Mouse (Mus musculus): ENCODE data around the gene Osgepl1. TPM values are rescaled to one million over a fixed set of nuclear protein-coding genes. Genes with fewer than 3 reads are reported as not detected.

The Osgepl1 gene
- polyA plus RNA-seq (2012; rRNA removed): 9.2 and 9.3 TPM in 2 replicates

DNA sequence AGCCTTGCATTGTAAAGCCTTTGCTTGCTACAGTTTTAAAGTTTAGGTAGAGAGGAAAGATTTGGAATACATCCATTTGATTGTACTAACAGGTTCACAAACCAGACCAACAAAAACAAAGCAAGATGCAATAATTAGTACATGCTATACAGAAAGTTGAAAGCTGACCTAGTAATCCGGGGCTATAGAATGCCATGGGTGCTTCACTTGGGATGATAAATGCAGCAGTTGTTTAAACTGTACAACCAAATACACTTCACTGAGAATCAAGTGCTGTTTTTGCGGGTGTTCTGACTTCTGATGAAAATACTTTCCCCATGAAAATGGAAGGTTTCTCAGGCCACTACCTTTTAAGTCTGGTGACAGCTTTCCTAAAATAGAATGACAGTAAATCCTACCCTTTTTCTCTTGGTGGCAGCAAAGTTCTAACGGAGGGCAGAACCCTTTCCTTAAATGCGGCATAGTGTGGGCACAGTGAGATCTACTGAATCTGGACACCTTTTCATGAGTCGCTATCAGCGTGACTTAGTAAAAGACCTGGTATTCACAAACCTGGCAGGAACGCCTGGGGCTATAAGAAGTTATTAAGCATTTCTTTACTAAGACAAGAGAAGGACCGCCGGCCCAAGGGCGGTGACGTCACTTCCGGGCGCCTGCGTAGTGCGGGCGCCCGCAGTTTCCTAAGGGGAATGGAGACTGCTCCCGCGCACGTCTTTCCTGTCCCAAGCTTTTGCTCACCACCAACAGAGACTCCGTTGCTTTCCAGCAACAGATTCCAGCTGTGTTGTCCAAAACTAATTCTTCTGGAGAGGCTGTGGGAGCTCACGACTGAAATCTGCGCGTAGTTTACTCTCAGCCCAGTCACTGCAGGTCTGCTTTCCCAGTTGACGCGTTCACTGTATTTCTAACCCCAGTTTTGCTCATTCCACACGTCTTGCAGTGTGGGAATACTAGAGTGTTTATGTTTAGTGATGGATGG lies at the start of gene Osgepl1:
Gene Osgepl1 (plus strand): TSS at position 636 of the 979 bp plus-strand sequence.

DNA sequence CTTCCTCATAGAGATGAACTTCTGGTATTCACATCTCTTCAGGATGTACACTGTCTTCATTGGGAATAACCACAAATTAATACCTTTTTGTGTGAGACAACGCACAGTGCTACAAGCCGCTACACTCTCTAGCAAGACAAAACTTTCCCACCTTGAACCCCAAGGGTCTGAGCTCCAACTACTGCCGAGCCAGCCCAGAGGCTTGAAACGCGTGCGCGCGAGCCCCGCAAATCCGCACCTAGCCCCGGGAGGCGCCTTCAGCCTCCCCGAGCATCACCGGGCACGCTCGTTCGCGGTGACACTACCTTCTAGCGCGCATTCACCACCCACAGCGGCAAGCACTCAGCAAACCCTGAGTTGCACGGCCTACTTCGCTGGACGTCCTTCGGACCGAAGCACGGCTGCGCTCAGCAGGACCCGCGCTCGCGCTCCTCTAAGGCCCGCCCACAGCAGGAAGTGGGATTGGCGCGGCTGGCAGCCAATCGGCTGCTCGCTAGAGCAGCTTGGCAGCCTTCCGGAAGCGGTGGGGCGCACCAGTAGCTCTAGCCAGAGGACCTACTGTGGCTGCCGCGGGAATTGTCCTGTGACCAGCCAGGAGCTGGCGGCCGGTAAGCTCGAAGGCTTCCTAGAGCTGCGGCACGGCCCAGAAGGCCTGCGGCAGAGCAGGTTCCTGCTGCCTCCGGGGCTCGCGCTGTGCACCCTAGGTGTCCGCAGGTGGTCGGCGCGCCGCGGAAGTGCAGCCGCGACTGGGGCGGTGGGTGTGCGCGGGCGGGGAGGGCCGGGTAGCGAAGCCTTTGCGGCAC lies 16.6 kb upstream of the Osgepl1 start, which contains the start of the genes Pms1, Ormdl1 and Gm28778:
Gene Pms1 (minus strand): TSS at position 438 of the 803 bp plus-strand sequence.
Gene Ormdl1 (plus strand): TSS at position 515 of the 803 bp plus-strand sequence.
Gene Gm28778 (plus strand): TSS at position 531 of the 803 bp plus-strand sequence.

DNA sequence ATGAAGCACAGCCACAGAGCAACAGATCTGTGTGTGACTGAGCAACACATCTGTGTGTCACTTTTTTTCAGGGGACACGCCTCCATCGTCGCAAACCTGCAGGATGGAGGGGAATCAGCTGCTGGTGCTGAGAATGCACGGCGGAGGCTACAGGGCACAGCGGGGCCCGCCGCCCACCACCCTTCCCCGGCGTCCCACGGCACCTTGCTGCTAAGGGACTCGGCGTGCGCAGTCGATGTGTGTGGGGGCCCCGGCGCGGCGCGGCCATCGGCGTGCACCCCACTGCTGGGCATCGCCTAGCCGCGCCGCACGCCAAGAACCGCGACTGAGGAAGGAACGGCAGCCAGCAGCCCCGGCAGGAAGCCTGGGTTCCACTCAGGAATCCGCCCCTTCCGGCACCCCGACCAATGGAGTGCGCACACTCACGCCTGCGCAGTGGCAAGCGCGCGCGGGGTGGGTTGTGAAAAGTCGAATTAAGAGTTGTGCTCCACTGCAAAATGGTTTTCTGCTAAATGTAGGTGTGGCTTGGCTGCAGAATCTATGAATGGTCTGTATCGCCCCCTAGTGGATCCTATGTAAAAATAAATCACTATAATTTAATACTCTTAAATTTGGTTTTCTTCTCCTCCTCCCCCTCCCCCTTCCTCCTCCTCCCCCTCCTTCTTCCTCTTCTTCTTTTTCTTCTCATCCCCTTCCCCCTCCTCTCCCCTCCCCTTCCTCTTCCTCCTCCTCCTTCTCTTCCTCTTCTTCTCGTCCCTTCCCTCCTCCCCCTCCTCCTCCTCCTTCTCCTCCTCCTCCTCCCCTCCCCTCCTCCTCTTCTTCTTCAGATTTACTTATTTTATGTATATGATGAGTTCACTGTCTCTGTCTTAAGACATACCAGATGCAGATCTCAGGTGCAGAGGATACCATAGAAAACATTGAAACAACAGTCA lies 39.2 kb downstream of the Osgepl1 start, which contains the start of the genes Asdurf, Gm28551 and Asnsd1:
Gene Asdurf (minus strand): TSS at position 293 of the 935 bp plus-strand sequence.
Gene Gm28551 (minus strand): TSS at position 341 of the 935 bp plus-strand sequence.
Gene Asnsd1 (minus strand): TSS at position 426 of the 935 bp plus-strand sequence.

Other genes starting within 250 kb of the Osgepl1 start
- not detected in 2 replicates for gene 1700019A02Rik, start 126.0 kb upstream of the Osgepl1 start, polyA plus RNA-seq (2012; rRNA removed)
- gene Pms1, start 16.6 kb upstream of the Osgepl1 start, polyA plus RNA-seq (2012; rRNA removed): 1.5 and 1.7 TPM in 2 replicates
- gene Ormdl1, start 16.5 kb upstream of the Osgepl1 start, polyA plus RNA-seq (2012; rRNA removed): 9.1 and 10.9 TPM in 2 replicates
- not detected in 2 replicates for gene Gm28778, start 16.5 kb upstream of the Osgepl1 start, polyA plus RNA-seq (2012; rRNA removed)
- gene Asdurf, start 39.0 kb downstream of the Osgepl1 start, polyA plus RNA-seq (2012; rRNA removed): not detected in 2 replicates
- gene Gm28551, start 39.0 kb downstream of the Osgepl1 start, polyA plus RNA-seq (2012; rRNA removed): 0.01 TPM in 1 of 2 replicates, not detected in the other
- gene Asnsd1, start 39.1 kb downstream of the Osgepl1 start, polyA plus RNA-seq (2012; rRNA removed): 16.2 and 16.3 TPM in 2 replicates

All from liver, embryonic 18 days (tissue).